Mouse (Mus musculus): Measurements from ENCODE around the gene Cnga1. TPM values are rescaled to one million over a fixed set of nuclear protein-coding genes. Genes with fewer than 3 reads are reported as not detected.

Cnga1 gene
- polyA plus RNA-seq, 1 experiment from 2014 or later = not detected

GRCm38 (mm10) chr5:72668351-72668750 is 24.3 kb upstream of the Cnga1 start:
- WGBS = 75% methylated on average over 9 of the region's 9 CpGs
- Histone ChIP-seq H3K4me3 (ENCODE audit: low read depth, low read length) (no peak overlapping the region), H3K4me1 (replicated peaks; ENCODE audit: control insufficient read depth, insufficient read depth, low read length) (no peaks in the 10 kb centered on the region), H3K4me2 (replicated peaks; ENCODE audit: low read depth) (no peak overlapping the region), H3K36me3 (ENCODE audit: control insufficient read depth, insufficient read depth) (0 out of 2 replicates have a peak, but pooled peaks cover 6% of the 10 kb centered on the region), H3K9me3 (ENCODE audit: control insufficient read depth) (no peaks in the 10 kb centered on the region), H3K9ac (ENCODE audit: low read depth, low read length) (no peak overlapping the region), H3K27ac (ENCODE audit: low read depth, low read length) (no peak overlapping the region), H3K27me3 (replicated peaks; ENCODE audit: control insufficient read depth, insufficient read depth, low read length) (no peaks in the 10 kb centered on the region)
- no peak for TF ChIP-seq CTCF (IDR thresholded peaks at IDR 0.05; ENCODE audit: low read depth)
- no peak for ATAC-seq

- 71% methylated on average over 7 of the region's 7 CpGs for WGBS
- TF ChIP-seq CTCF (IDR thresholded peaks at IDR 0.05; ENCODE audit: low read depth) = no peak
- H3K9ac ChIP-seq (ENCODE audit: low read depth, low read length) = no peak overlapping the region
Measured at GRCm38 (mm10) chr5:72666428-72666827, 22.4 kb upstream of the Cnga1 start.

GRCm38 (mm10) chr5:72665281-72665680 is 21.2 kb upstream of the Cnga1 start:
- Histone ChIP-seq H3K27ac (ENCODE audit: low read depth, low read length) (no peak overlapping the region), H3K9ac (ENCODE audit: low read depth, low read length) (no peak overlapping the region), H3K4me1 (replicated peaks; ENCODE audit: control insufficient read depth, insufficient read depth, low read length) (no peaks in the 10 kb centered on the region), H3K27me3 (replicated peaks; ENCODE audit: control insufficient read depth, insufficient read depth, low read length) (no peaks in the 10 kb centered on the region), H3K4me2 (replicated peaks; ENCODE audit: low read depth) (no peak overlapping the region), H3K36me3 (ENCODE audit: control insufficient read depth, insufficient read depth) (0 out of 2 replicates have a peak, but pooled peaks cover 6% of the 10 kb centered on the region), H3K4me3 (ENCODE audit: low read depth, low read length) (no peak overlapping the region), H3K9me3 (ENCODE audit: control insufficient read depth) (no peaks in the 10 kb centered on the region)
- 38% methylated on average over 5 of the region's 5 CpGs for WGBS
- TF ChIP-seq CTCF (IDR thresholded peaks at IDR 0.05; ENCODE audit: low read depth) = peak; percentile 85
- ATAC-seq = no peak; the same call in 1 of the 2 replicates

More at GRCm38 (mm10) chr5:72666428-72666827, 22.4 kb upstream of the Cnga1 start:
- no peaks in the 10 kb centered on the region for H3K9me3 ChIP-seq (ENCODE audit: control insufficient read depth)
- no peak overlapping the region for H3K4me2 ChIP-seq (replicated peaks; ENCODE audit: low read depth)
- no peak for ATAC-seq
- no peak overlapping the region for H3K27ac ChIP-seq (ENCODE audit: low read depth, low read length)
- 0 out of 2 replicates have a peak, but pooled peaks cover 6% of the 10 kb centered on the region for H3K36me3 ChIP-seq (ENCODE audit: control insufficient read depth, insufficient read depth)
- H3K27me3 ChIP-seq (replicated peaks; ENCODE audit: control insufficient read depth, insufficient read depth, low read length) = no peaks in the 10 kb centered on the region
- H3K4me1 ChIP-seq (replicated peaks; ENCODE audit: control insufficient read depth, insufficient read depth, low read length) = no peaks in the 10 kb centered on the region
- no peak overlapping the region for H3K4me3 ChIP-seq (ENCODE audit: low read depth, low read length)

DNA sequence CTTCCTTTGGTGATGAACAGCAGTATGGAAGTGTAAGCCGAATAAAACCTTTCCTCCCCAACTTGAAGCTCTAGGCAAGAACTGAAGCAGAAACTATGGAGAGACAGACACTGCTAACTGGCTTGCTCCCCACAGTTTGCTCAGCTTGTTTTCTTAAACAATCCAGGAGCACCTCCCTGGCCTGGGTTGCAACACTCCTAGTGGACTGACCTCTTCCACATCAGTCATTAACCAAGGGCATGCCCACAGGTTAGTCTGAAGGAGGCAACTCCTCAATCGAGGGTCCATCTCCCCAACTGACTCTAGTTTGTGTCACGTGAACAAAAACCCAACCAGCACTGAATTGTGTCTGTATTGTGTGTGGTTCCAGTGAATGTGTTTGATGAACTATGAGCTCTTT is 20.8 kb upstream of the Cnga1 start:
- Histone ChIP-seq H3K9ac (ENCODE audit: low read depth, low read length) (no peak overlapping the region), H3K27ac (ENCODE audit: low read depth, low read length) (no peak overlapping the region), H3K4me2 (replicated peaks; ENCODE audit: low read depth) (no peak overlapping the region), H3K4me1 (replicated peaks; ENCODE audit: control insufficient read depth, insufficient read depth, low read length) (no peaks in the 10 kb centered on the region; the same call in 1 of the 2 replicates), H3K27me3 (replicated peaks; ENCODE audit: control insufficient read depth, insufficient read depth, low read length) (no peaks in the 10 kb centered on the region), H3K9me3 (ENCODE audit: control insufficient read depth) (no peaks in the 10 kb centered on the region), H3K4me3 (ENCODE audit: low read depth, low read length) (no peak overlapping the region), H3K36me3 (ENCODE audit: control insufficient read depth, insufficient read depth) (0 out of 2 replicates have a peak, but pooled peaks cover 6% of the 10 kb centered on the region)
- TF ChIP-seq CTCF (IDR thresholded peaks at IDR 0.05; ENCODE audit: low read depth) = no peak
- WGBS = 47% methylated on average over 3 of the region's 3 CpGs
- ATAC-seq = no peak

- Histone ChIP-seq H3K4me1 (replicated peaks; ENCODE audit: control insufficient read depth, insufficient read depth, low read length) (no peaks in the 10 kb centered on the region; the same call in 1 of the 2 replicates), H3K9ac (ENCODE audit: low read depth, low read length) (no peak overlapping the region), H3K9me3 (ENCODE audit: control insufficient read depth) (no peaks in the 10 kb centered on the region), H3K4me2 (replicated peaks; ENCODE audit: low read depth) (no peak overlapping the region), H3K4me3 (ENCODE audit: low read depth, low read length) (no peak overlapping the region), H3K36me3 (ENCODE audit: control insufficient read depth, insufficient read depth) (peaks cover 6% of the 10 kb centered on the region; the same call in 1 of the 2 replicates), H3K27me3 (replicated peaks; ENCODE audit: control insufficient read depth, insufficient read depth, low read length) (no peaks in the 10 kb centered on the region), H3K27ac (ENCODE audit: low read depth, low read length) (no peak overlapping the region)
- ATAC-seq = no peak
- WGBS = 72% methylated on average over 5 of the region's 5 CpGs
- no peak for TF ChIP-seq CTCF (IDR thresholded peaks at IDR 0.05; ENCODE audit: low read depth)
Measured at GRCm38 (mm10) chr5:72664126-72664525, 20.1 kb upstream of the Cnga1 start.

GRCm38 (mm10) chr5:72661051-72661781 is 17.1 kb upstream of the Cnga1 start:
- Histone ChIP-seq H3K9me3 (ENCODE audit: control insufficient read depth) (no peaks in the 10 kb centered on the region), H3K27me3 (replicated peaks; ENCODE audit: control insufficient read depth, insufficient read depth, low read length) (no peaks in the 10 kb centered on the region), H3K4me2 (replicated peaks; ENCODE audit: low read depth) (no peak overlapping the region), H3K4me1 (replicated peaks; ENCODE audit: control insufficient read depth, insufficient read depth, low read length) (no peaks in the 10 kb centered on the region; the same call in 1 of the 2 replicates), H3K36me3 (ENCODE audit: control insufficient read depth, insufficient read depth) (peaks cover 6% of the 10 kb centered on the region; the same call in 1 of the 2 replicates), H3K4me3 (ENCODE audit: low read depth, low read length) (no peak overlapping the region), H3K9ac (ENCODE audit: low read depth, low read length) (no peak overlapping the region), H3K27ac (ENCODE audit: low read depth, low read length) (no peak overlapping the region)
- ATAC-seq = no peak
- WGBS = 59% methylated on average over 6 of the region's 6 CpGs
- no peak for TF ChIP-seq CTCF (IDR thresholded peaks at IDR 0.05; ENCODE audit: low read depth)
